Mouse (Mus musculus) MEL (cell line): ENCODE results near the gene Nr2f1. TPM values are rescaled to one million over a fixed set of nuclear protein-coding genes. Genes with fewer than 3 reads are reported as not detected.
A peak's percentile ranks its signal among the peaks of the same experiment; 100 is the strongest.

Experiments used
- DNase-seq: peaks from one replicate; pipeline ENCODE4 v3.0.0; 2011; ENCODE audit warnings: low read depth, low spot score
- H3K27ac ChIP-seq: 2 replicates; pipeline ENCODE4 v1.5.1; 2012; ENCODE audit warnings: low read depth, mild to moderate bottlenecking, control low read depth, low read length, moderate library complexity; ENCODE audit not compliant: control insufficient read depth
- H3K27me3 ChIP-seq, 2 experiments: fragments of 150-350 bp in 1 of 2; sonication (generic) in 1 of 2; 2 replicates each; pipeline ENCODE4 v1.6.1; 2012; ENCODE audit warnings: low read length in 2 of 2, mild to moderate bottlenecking in 2 of 2, improper control_type of control experiment in 1 of 2, moderate library complexity in 1 of 2; ENCODE audit not compliant: insufficient read depth in 2 of 2, control insufficient read depth in 1 of 2
- H3K36me3 ChIP-seq, 2 experiments: 2 replicates each; pipeline ENCODE4 v1.6.1; 2012 to 2014; ENCODE audit warnings: low read length in 2 of 2, improper control_type of control experiment in 1 of 2, inconsistent platforms in 1 of 2, mild to moderate bottlenecking in 1 of 2; ENCODE audit not compliant: insufficient read depth in 2 of 2, control insufficient read depth in 1 of 2
- H3K4me1 ChIP-seq, 2 experiments: fragments of 150-350 bp in 1 of 2; sonication (generic) in 1 of 2; 2 replicates each; pipeline ENCODE4 v1.6.1; 2012; ENCODE audit warnings: low read length in 2 of 2, improper control_type of control experiment in 1 of 2, mild to moderate bottlenecking in 1 of 2; ENCODE audit not compliant: insufficient read depth in 2 of 2, control insufficient read depth in 1 of 2
- H3K4me3 ChIP-seq, 2 experiments: fragments of 150-350 bp in 1 of 2; sonication (generic) in 1 of 2; 2 replicates each; pipeline ENCODE4 v1.5.1; 2012; ENCODE audit warnings: low read depth in 2 of 2, low read length in 2 of 2, mild to moderate bottlenecking in 2 of 2, moderate library complexity in 2 of 2, control low read depth in 1 of 2, improper control_type of control experiment in 1 of 2; ENCODE audit not compliant: control insufficient read depth in 1 of 2, insufficient read depth in 1 of 2
- H3K79me2 ChIP-seq: 2 replicates; pipeline ENCODE4 v1.6.1; 2012; ENCODE audit warnings: mild to moderate bottlenecking, low read length, moderate library complexity; ENCODE audit not compliant: control insufficient read depth, poor library complexity, insufficient read depth
- H3K9ac ChIP-seq: 2 replicates; pipeline ENCODE4 v1.6.1; 2012; ENCODE audit warnings: low read depth, mild to moderate bottlenecking, control low read depth, low read length, moderate library complexity; ENCODE audit not compliant: control insufficient read depth, poor library complexity, severe bottlenecking
- H3K9me3 ChIP-seq: fragments of 150-350 bp; sonication (generic); replicated peaks from 2 replicates; pipeline ENCODE4 v1.6.1; 2012; ENCODE audit warnings: mild to moderate bottlenecking, low read length, improper control_type of control experiment, moderate library complexity; ENCODE audit not compliant: insufficient read depth
- CHD2 ChIP-seq: IDR thresholded peaks from 2 replicates; pipeline ENCODE4 v1.6.1; 2011; ENCODE audit warnings: low read length, improper control_type of control experiment
- E2F4 ChIP-seq: IDR thresholded peaks from 2 replicates; pipeline ENCODE4 v1.6.1; 2011; ENCODE audit warnings: low read depth, low read length, improper control_type of control experiment, borderline replicate concordance
- ELF1 ChIP-seq: IDR thresholded peaks from 2 replicates; pipeline ENCODE4 v1.6.1; 2014; ENCODE audit warnings: low read depth, mild to moderate bottlenecking, inconsistent platforms, low read length, improper control_type of control experiment, moderate library complexity
- ETS1 ChIP-seq: IDR thresholded peaks from 2 replicates; pipeline ENCODE4 v1.6.1; 2012; ENCODE audit warnings: low read depth, mild to moderate bottlenecking, inconsistent platforms, low read length, improper control_type of control experiment, moderate library complexity
- MAFK ChIP-seq: IDR thresholded peaks from 2 replicates; pipeline ENCODE4 v1.6.1; 2011; ENCODE audit warnings: low read depth, mild to moderate bottlenecking, low read length, improper control_type of control experiment, borderline replicate concordance
- MAX ChIP-seq: IDR thresholded peaks from 2 replicates; pipeline ENCODE4 v1.6.1; 2011; ENCODE audit warnings: low read length, improper control_type of control experiment
- MXI1 ChIP-seq: IDR thresholded peaks from 2 replicates; pipeline ENCODE4 v1.6.1; 2011; ENCODE audit warnings: mild to moderate bottlenecking, low read depth, low read length, improper control_type of control experiment
- MYC ChIP-seq: IDR thresholded peaks from 2 replicates; pipeline ENCODE4 v1.6.1; 2011; ENCODE audit warnings: low read depth, mild to moderate bottlenecking, low read length, improper control_type of control experiment, moderate library complexity
- NRF1 ChIP-seq: IDR thresholded peaks from 2 replicates; pipeline ENCODE4 v1.6.1; 2014; ENCODE audit warnings: low read depth, mild to moderate bottlenecking, inconsistent platforms, low read length, improper control_type of control experiment, moderate library complexity; ENCODE audit not compliant: poor library complexity, insufficient read depth, severe bottlenecking
- POLR2A ChIP-seq, 2 experiments: IDR thresholded peaks; 2 replicates each; pipeline ENCODE4 v1.6.1; 2011 to 2012; ENCODE audit warnings: low read length in 2 of 2, mild to moderate bottlenecking in 2 of 2, control low read depth in 1 of 2, improper control_type of control experiment in 1 of 2, low read depth in 1 of 2, moderate library complexity in 1 of 2; ENCODE audit not compliant: control insufficient read depth in 1 of 2, insufficient read depth in 1 of 2, poor library complexity in 1 of 2
- POLR2AphosphoS5 ChIP-seq: IDR thresholded peaks from 2 replicates; pipeline ENCODE4 v1.6.1; 2012; ENCODE audit warnings: low read depth, borderline replicate concordance, mild to moderate bottlenecking, inconsistent platforms, low read length, moderate library complexity, mixed read lengths
- RAD21 ChIP-seq: IDR thresholded peaks from 2 replicates; pipeline ENCODE4 v1.6.1; 2011; ENCODE audit warnings: mild to moderate bottlenecking, low read depth, low read length, improper control_type of control experiment
- TAL1 ChIP-seq: IDR thresholded peaks from 2 replicates; pipeline ENCODE4 v1.6.1; 2012; ENCODE audit warnings: mild to moderate bottlenecking, inconsistent platforms, low read length, moderate library complexity, mixed read lengths
- UBTF ChIP-seq: IDR thresholded peaks from 2 replicates; pipeline ENCODE4 v1.6.1; 2012; ENCODE audit warnings: low read depth, mild to moderate bottlenecking, inconsistent platforms, low read length, improper control_type of control experiment, moderate library complexity, borderline replicate concordance; ENCODE audit not compliant: insufficient read depth
- USF1 ChIP-seq: IDR thresholded peaks from 2 replicates; pipeline ENCODE4 v1.6.1; 2014; ENCODE audit warnings: low read depth, mild to moderate bottlenecking, inconsistent platforms, low read length, improper control_type of control experiment, moderate library complexity
- USF2 ChIP-seq, 2 experiments: IDR thresholded peaks; 2 replicates each; pipeline ENCODE4 v1.6.1; 2011 to 2012; ENCODE audit warnings: improper control_type of control experiment in 2 of 2, low read length in 2 of 2, borderline replicate concordance in 1 of 2, inconsistent platforms in 1 of 2, low read depth in 1 of 2, mild to moderate bottlenecking in 1 of 2; ENCODE audit not compliant: insufficient read depth in 1 of 2
- ZC3H11A ChIP-seq: IDR thresholded peaks from 2 replicates; pipeline ENCODE4 v1.6.1; 2012; ENCODE audit warnings: low read depth, mild to moderate bottlenecking, inconsistent platforms, low read length, improper control_type of control experiment
- polyA plus RNA-seq, 2 experiments: library from polyadenylated mRNA; stranded (reverse) in 1 of 2; unstranded in 1 of 2; fragments of >175 nt in 1 of 2; fragments of >200 nt in 1 of 2; gene quantifications; 2 replicates each; pipeline versions ENCODE4 v1.2.1 to v1.2.4; 2012; ENCODE audit warnings: low replicate concordance in 2 of 2, low read depth in 1 of 2; ENCODE audit not compliant: insufficient read length in 2 of 2, insufficient read depth in 1 of 2, missing spikeins in 1 of 2
- total RNA-seq: library from RNA; depleted of rRNA; stranded (reverse); fragments of 300-350 nt; gene quantifications from 2 replicates; pipeline ENCODE4 v1.2.3, GENCODE M21; 2012

Gene Nr2f1
- total and polyA plus RNA-seq, 3 experiments, result 9.9 to 27.1 TPM; not detected in 1

DNA sequence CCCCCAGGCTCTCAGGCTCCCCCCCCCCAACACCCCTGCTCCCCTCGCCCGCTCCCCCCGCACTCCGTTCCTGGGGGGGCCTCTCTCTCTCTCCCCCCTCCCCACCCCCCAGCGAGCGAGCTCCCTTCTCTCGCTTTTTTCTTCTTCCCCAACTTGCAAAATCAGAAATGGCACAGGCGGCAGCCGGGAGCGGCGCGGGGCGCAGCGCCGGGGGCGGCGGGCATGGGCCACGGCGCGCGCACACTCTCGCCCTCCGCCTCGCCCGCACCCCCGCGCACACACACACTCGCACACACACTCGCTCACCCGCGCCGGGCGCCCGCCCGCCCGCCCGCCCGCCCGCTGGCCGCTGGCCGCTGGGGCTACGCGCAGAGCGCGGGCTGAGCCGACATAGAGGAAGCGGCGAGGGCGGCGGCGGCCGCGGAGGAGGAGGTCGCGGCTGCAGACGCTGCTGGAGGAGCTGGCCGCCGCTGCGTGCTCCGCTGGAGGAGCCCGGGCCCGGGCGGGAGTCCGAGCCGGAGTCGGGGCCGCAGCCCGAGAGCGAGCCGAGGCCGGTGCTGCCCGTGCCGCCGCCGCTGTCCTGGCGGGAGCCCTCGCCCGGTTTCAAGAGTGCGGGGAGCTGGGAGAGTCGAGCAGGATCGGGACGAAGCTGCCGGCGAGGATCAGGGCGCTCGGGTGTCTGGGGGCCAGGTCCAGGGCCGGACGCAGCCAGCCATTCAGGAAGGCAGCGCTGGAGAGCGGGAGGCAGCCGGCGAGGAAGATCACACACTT, 501 bp downstream of the Nr2f1 start (continued):
- TF ChIP-seq MAX, result no peak
- no peak for TF ChIP-seq MYC
- TF ChIP-seq NRF1, result peak; percentile 6; the same call in 1 of the 2 replicates
- TF ChIP-seq RAD21, result no peak
- TF ChIP-seq USF2 (IDR thresholded peaks at IDR 0.05; ENCODE audit: borderline replicate concordance in 1 of 2, insufficient read depth in 1 of 2, low read depth in 1 of 2, low read length in 2 of 2), result no peak
- TF ChIP-seq ELF1, result no peak
- no peak for TF ChIP-seq CHD2
- TF ChIP-seq UBTF, result peak; percentile 75; the same call in 1 of the 2 replicates
- TF ChIP-seq POLR2A (IDR thresholded peaks at IDR 0.05; ENCODE audit: control insufficient read depth in 1 of 2, insufficient read depth in 1 of 2, low read depth in 1 of 2, low read length in 2 of 2, poor library complexity in 1 of 2), result peak in 1 of 2 experiments; percentile 33; a peak in 1 of 4 replicates
- no peak for TF ChIP-seq ETS1
- no peak for TF ChIP-seq USF1
- TF ChIP-seq ZC3H11A, result no peak
- TF ChIP-seq E2F4, result no peak
- no peak for TF ChIP-seq TAL1
- TF ChIP-seq MAFK, result no peak
- 0 out of 2 replicates have a peak, but pooled peaks have one; percentile 7 for TF ChIP-seq MXI1
- no peak for TF ChIP-seq POLR2AphosphoS5

- H3K79me2 ChIP-seq, result peaks cover 18% of the 10 kb centered on the region
- DNase-seq, result no peak
- no peaks in the 10 kb centered on the region for H3K9me3 ChIP-seq
- peak overlapping the region; percentile 98 for H3K9ac ChIP-seq
- TF ChIP-seq NRF1 (no peak), ZC3H11A (no peak)
- TF ChIP-seq, all 39 proteins: peak for 0
- peak overlapping the region; percentile 92 to 93 for H3K4me3 ChIP-seq
- H3K4me1 ChIP-seq, result no peaks in the 10 kb centered on the region; a peak in 1 of 4 replicates
- no peaks in the 10 kb centered on the region for H3K27me3 ChIP-seq
- peaks cover 0 to 2% of the 10 kb centered on the region in 2 experiments; a peak in 1 of 4 replicates for H3K36me3 ChIP-seq
- H3K27ac ChIP-seq, result peak overlapping the region; percentile 33
Observed at GRCm38 (mm10) chr13:78198391-78198870, 1.1 kb downstream of the Nr2f1 start.
